Mouse (Mus musculus): Measurements from ENCODE around the gene Rell1.

The Rell1 gene

DNA sequence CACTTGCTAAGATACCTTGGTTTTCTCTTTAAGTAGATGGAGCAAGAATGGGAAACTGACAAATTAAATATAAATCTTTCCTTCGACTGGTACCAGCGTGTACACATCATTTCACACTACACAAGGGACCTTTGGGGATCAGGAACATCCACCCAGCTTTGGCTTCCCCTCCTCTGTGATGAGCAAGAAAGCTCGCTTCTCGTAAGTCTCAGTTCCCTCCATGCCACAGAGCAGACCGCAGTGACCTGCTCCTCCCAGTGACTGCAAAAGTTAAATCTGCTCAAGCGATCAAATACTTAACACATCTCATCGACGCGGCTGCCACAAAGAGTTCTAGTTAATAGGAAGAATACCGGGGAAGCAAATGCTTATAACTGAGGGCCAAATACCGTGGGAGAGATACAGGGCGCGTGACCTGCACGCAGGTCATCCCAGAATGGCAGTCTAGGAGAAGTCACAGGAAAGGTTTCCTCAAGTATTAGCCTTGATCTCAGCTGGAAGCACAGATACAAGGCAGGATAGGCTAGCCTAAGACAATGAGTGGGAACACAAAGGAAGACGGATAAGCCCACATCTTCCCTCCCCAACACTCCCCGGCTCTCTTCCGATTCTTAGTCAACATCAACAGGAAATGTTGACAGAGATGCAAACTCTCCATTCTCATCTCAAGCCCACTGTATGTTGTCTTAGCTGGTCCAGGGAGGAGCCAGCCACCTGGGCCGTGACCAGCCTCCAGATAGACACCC lies 9.6 kb downstream of the Rell1 start:
- CTCF ChIA-PET: interaction anchor here in 1 of 4 experiments (0.6 kb wide), 1 partner anchor 117 kb away, joined by 3 read pairs; no protein-coding TSS in a partner anchor
- POLR2A ChIA-PET: interaction anchor here in 2 of 4 experiments (0.8 to 4.7 kb wide), 14 partner anchors 8 to 52 kb away, joined by 3 to 50 read pairs (median 4); partner anchors contain the start of gene Rell1 (in 2 of the 2)

DNA sequence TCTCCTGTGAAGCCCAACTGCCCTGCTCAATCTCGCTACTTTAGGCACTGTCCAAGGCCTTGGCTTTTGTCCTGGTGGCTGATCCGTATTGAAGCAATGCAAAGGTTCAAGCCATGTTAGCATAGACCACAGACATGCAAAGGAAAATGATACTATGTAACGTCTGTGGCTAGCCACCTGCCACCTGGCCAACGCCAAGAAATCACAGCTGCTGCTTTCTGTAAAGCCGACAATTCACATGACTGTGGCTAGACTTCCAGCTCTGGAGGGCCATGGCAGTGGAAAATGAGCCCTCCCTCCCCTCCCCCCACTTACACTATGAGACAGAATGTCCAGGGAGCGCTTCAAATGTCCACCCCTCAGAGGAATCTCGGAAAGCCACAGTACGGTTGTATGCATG lies 11.1 kb downstream of the Rell1 start:
- ChIA-PET POLR2A (interaction anchor here (0.7 to 4.7 kb wide), 24 partner anchors 9 to 696 kb away, joined by 3 to 50 read pairs (median 8); partner anchors contain the start of gene Rell1 (in 2 of the 4)), CTCF (interaction anchor here in 3 of 4 experiments (0.7 to 1.6 kb wide), 5 partner anchors 23 to 203 kb away, joined by 3 to 4 read pairs (median 3); no protein-coding TSS in a partner anchor)

- POLR2A ChIA-PET: interaction anchor here in 3 of 4 experiments (0.7 to 4.7 kb wide), 21 partner anchors 9 to 50 kb away, joined by 3 to 50 read pairs (median 10); partner anchors contain the start of gene Rell1 (in 2 of the 3)
- CTCF ChIA-PET: interaction anchor here in 2 of 4 experiments (1.4 to 1.6 kb wide), 2 partner anchors 69 to 114 kb away, joined by 3 to 4 read pairs; no protein-coding TSS in a partner anchor
These were observed 12.3 kb downstream of the Rell1 start for GRCm38 (mm10) chr5:63956411-63956810.

DNA sequence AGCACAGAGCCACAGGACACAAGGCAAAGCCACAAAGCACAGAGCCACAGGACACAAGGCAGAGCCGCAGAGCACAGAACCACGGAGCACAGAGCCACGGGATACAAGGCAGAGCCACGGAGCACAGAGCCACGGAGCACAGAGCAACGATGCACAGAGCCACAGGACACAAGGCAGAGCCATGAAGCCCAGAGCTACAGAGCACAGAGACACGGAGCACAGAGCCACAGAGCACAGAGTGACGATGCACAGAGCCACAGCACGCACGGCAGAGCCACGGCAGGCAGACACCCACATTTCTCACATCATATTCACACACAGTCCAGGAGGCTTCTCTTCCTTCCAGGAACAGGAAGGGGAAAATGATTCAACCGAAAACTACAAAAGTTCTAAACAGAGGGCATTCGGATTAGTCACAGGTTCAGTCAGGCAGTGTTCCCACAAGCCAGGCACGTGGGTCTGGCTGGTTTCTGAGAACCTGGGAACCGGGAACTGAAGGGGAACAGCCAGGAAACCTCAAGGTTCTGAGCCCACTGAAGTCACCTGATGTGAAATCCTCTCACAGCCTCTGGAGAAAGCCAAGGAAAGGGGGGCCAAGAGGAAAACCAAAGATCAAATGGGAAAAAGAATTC lies 15.2 kb downstream of the Rell1 start:
- CTCF ChIA-PET: no interaction called here
- POLR2A ChIA-PET: interaction anchor here in 3 of 4 experiments (0.5 to 2.9 kb wide), 14 partner anchors 12 to 172 kb away, joined by 3 to 17 read pairs (median 4); partner anchors contain the start of gene Rell1 (in 2 of the 3)

GRCm38 (mm10) chr5:63952039-63952438 lies 16.7 kb downstream of the Rell1 start:
- ChIA-PET CTCF (interaction anchor here in 1 of 4 experiments (0.7 kb wide), 1 partner anchor 428 kb away, joined by 7 read pairs; no protein-coding TSS in a partner anchor), POLR2A (interaction anchor here (0.6 to 7.4 kb wide), 22 partner anchors 10 to 303 kb away, joined by 3 to 109 read pairs (median 4); partner anchors contain the start of genes Rell1 (in 2 of the 4) and Nwd2 (in 1 of the 4))

- CTCF ChIA-PET: no interaction called here
- POLR2A ChIA-PET: interaction anchor here in 3 of 4 experiments (0.9 to 7.4 kb wide), 19 partner anchors 10 to 46 kb away, joined by 3 to 109 read pairs (median 4); partner anchors contain the start of gene Rell1 (in 2 of the 3)
These were observed 17.2 kb downstream of the Rell1 start for GRCm38 (mm10) chr5:63951421-63951911.

GRCm38 (mm10) chr5:63949195-63949594 lies 19.5 kb downstream of the Rell1 start:
- CTCF ChIA-PET: no interaction called here

DNA sequence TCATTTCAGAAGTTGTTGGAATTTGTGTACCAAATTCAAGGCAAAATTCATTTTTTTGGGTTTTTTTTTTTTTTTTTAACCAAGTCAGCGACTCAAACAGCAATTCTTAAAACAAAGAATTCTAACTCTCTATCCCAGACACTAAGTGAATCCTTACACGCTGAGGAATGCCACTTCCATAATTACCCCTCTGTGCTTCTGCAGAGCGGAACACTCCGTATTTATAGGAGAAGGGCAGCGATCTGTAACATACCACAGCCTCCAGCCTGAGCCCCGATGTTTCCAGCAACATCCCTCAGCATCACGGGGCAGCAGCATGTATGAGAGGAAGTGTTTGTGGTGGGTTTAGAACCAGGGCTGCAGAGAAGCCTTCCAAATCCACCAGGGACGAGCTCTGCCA lies 21.2 kb downstream of the Rell1 start:
- ChIA-PET POLR2A (interaction anchor here (0.7 to 7.4 kb wide), 8 partner anchors 9 to 389 kb away, joined by 4 to 109 read pairs (median 12); no protein-coding TSS in a partner anchor), CTCF (no interaction called here)

More at GRCm38 (mm10) chr5:63949195-63949594, 19.5 kb downstream of the Rell1 start:
- POLR2A ChIA-PET: interaction anchor here in 2 of 4 experiments (1.0 to 7.4 kb wide), 8 partner anchors 8 to 25 kb away, joined by 3 to 109 read pairs (median 4); no protein-coding TSS in a partner anchor

GRCm38 (mm10) chr5:63943291-63943690 lies 25.4 kb downstream of the Rell1 start:
- POLR2A ChIA-PET: interaction anchor here in 1 of 4 experiments (0.6 kb wide), 1 partner anchor 463 kb away, joined by 3 read pairs; no protein-coding TSS in a partner anchor
- CTCF ChIA-PET: no interaction called here

GRCm38 (mm10) chr5:63941891-63942290 lies 26.8 kb downstream of the Rell1 start:
- ChIA-PET POLR2A (interaction anchor here in 2 of 4 experiments (0.8 to 2.6 kb wide), 8 partner anchors 9 to 17 kb away, joined by 3 to 26 read pairs (median 3); no protein-coding TSS in a partner anchor), CTCF (no interaction called here)

- POLR2A ChIA-PET: interaction anchor here in 2 of 4 experiments (0.8 to 4.9 kb wide), 13 partner anchors 9 to 32 kb away, joined by 3 to 28 read pairs (median 7); no protein-coding TSS in a partner anchor
- CTCF ChIA-PET: no interaction called here
These were observed 30.1 kb downstream of the Rell1 start for GRCm38 (mm10) chr5:63938575-63938974.

DNA sequence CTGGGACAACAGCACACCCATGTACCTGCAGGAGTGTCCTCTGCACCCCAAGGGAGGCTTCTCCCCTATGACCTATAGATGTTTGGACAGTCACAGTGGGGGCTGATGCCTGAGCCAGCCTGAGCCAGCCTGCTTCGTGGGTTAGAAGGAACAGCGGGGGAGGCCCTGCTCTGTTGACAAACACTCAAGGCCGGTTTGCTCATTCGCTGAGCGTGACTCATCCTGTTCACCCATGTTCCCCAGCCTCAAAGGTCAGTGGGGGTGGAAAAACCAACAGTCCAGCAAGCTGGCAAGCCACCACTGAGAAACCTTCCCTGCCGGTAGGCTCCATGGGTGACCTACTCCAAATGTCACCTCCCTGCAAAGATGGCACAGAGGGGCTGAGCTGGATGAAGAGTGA lies 32.0 kb downstream of the Rell1 start:
- CTCF ChIA-PET: interaction anchor here in 2 of 4 experiments (0.5 to 1.3 kb wide), 2 partner anchors 30 to 65 kb away, joined by 3 to 4 read pairs; no protein-coding TSS in a partner anchor
- POLR2A ChIA-PET: interaction anchor here in 3 of 4 experiments (0.6 to 11.3 kb wide), 17 partner anchors 8 to 93 kb away, joined by 3 to 229 read pairs (median 4); partner anchors contain the start of gene Rell1 (in 2 of the 3)

GRCm38 (mm10) chr5:63935581-63935980 lies 33.1 kb downstream of the Rell1 start:
- POLR2A ChIA-PET: interaction anchor here in 3 of 4 experiments (0.5 to 11.3 kb wide), 15 partner anchors 11 to 67 kb away, joined by 3 to 229 read pairs (median 6); partner anchors contain the start of gene Rell1 (in 2 of the 3)
- CTCF ChIA-PET: interaction anchor here in 3 of 4 experiments (0.6 to 2.0 kb wide), 3 partner anchors 29 to 113 kb away, joined by 4 to 6 read pairs (median 4); no protein-coding TSS in a partner anchor

DNA sequence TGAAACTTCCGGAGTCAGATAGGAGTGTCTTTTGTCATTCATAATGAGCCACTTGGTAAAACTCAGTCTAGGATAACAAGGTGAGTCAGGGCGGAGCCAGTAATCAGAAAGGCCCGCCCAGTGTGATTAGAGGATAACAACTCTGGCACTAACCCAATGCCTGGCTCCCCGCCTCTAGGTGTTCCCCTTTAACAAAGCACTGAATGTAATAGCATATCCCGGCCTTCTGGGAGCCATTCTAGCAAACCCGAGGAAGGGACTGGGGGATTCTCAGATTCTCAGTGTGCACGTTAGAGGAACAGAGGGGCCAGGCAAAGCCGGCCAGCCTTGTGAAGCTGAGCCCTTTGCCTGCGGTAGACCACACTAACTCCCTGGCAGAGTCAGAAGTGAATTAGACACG lies 35.9 kb downstream of the Rell1 start:
- CTCF ChIA-PET: interaction anchor here in 3 of 4 experiments (0.7 to 1.4 kb wide), 5 partner anchors 10 to 164 kb away, joined by 3 to 4 read pairs (median 3); no protein-coding TSS in a partner anchor
- POLR2A ChIA-PET: interaction anchor here (0.5 to 11.3 kb wide), 47 partner anchors 8 to 1446 kb away, joined by 3 to 229 read pairs (median 5); partner anchors contain the start of genes Rell1 (in 3 of the 4) and Pgm2 (in 2 of the 4)

DNA sequence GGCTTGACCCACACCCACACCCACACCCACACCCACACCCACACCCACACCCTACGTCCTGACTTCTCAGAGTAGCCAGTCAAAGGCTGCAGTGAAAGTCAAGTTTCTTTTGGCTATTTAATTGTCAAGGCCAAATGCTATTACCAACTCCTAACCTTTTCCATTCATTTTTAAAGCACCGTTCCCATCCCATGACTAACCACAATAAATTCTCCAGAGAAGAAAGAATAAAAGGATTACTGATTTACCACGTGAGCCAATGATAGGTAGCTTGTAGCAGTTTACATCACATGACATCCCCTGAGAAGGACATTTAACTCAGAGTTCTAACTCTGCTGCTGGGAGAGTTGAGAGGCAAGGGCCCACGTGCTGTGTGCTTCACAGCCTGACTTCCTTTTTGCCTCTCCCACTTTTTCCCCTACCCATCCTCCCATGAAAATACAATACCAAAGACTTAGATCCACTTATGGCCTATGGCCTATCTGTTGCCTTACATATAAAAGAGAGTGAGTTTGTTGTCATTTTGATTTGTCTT lies 37.8 kb downstream of the Rell1 start:
- ChIA-PET POLR2A (interaction anchor here in 3 of 4 experiments (0.7 to 11.3 kb wide), 39 partner anchors 7 to 934 kb away, joined by 3 to 229 read pairs (median 6); partner anchors contain the start of genes Rell1 (in 3 of the 3) and Pgm2 (in 1 of the 3)), CTCF (interaction anchor here in 3 of 4 experiments (0.6 to 1.6 kb wide), 3 partner anchors 24 to 283 kb away, joined by 3 to 7 read pairs (median 4); no protein-coding TSS in a partner anchor)

DNA sequence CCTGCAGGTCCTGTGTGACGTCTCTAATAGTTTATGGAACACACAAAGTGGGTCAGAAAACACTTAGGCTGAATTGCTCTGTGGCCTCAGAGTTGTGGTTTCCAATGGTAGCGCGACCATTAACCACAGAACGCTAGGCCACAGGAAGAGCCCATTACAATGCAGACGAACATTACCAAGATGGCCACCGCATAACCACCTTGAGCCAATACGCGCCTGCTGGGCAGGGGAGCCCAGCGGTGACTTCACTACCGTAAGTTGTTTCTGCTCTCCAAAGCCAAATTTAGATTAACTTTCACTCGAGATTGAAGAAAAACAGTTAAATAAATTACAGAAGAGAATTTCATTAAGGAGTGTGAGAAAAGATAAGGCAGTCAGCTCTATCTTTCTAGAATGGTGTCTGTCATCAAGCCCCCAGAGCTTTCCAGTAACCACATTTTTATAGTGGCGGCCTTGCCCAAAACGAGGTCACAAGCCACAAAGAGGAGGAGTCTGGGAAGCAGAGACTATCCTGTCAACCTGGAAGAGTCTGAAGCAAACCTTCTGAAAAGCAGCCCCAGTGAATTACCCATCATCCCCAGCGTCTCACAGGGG lies 43.6 kb downstream of the Rell1 start:
- ChIA-PET CTCF (interaction anchor here in 1 of 4 experiments (1.6 kb wide), 1 partner anchor 145 kb away, joined by 5 read pairs; no protein-coding TSS in a partner anchor), POLR2A (interaction anchor here in 2 of 4 experiments (0.6 to 21.4 kb wide), 17 partner anchors 7 to 148 kb away, joined by 3 to 229 read pairs (median 4); partner anchors contain the start of gene Rell1 (in 1 of the 2))
